Mouse (Mus musculus) midbrain, postnatal 0 days (tissue): ENCODE measurements around the gene Dnajc12. TPM values are rescaled to one million over a fixed set of nuclear protein-coding genes. Genes with fewer than 3 reads are reported as not detected.
"Not testable (repeated sequence)": the region's sequence is repeated elsewhere in the genome, so short reads cannot be mapped to it uniquely, and the experiment has no call there.

ENCODE experiments used
- ATAC-seq: fragments of 200-750 bp; cut with Nextera tagmentation; 2 replicates; pipeline ENCODE4 v1.8.0; 2017; ENCODE audit warnings: moderate number of reproducible peaks, mild to moderate bottlenecking, moderate TSS enrichment, moderate library complexity; ENCODE audit not compliant: low FRiP score
- DNase-seq: peaks from one replicate; pipeline ENCODE4 v3.0.0-alpha.2; 2015; ENCODE audit warnings: low spot score
- H3K27ac ChIP-seq: fragments of 300-500 bp; sonication (generic); 2 replicates; pipeline ENCODE4 v1.5.1; 2014; ENCODE audit warnings: low read depth, mild to moderate bottlenecking, low read length, mixed read lengths
- H3K27me3 ChIP-seq: fragments of 300-500 bp; sonication (generic); 2 replicates; pipeline ENCODE4 v1.6.1; 2014; ENCODE audit warnings: low read length, control low read depth, mixed read lengths; ENCODE audit not compliant: insufficient read depth
- H3K36me3 ChIP-seq: fragments of 300-500 bp; sonication (generic); 2 replicates; pipeline ENCODE4 v1.6.1; 2014; ENCODE audit warnings: low read length, control low read depth, mixed read lengths; ENCODE audit not compliant: insufficient read depth
- H3K4me1 ChIP-seq: fragments of 300-500 bp; sonication (generic); 2 replicates; pipeline ENCODE4 v1.6.1; 2014; ENCODE audit warnings: mild to moderate bottlenecking, control low read depth, antibody characterized with exemption, low read length, mixed read lengths; ENCODE audit not compliant: insufficient read depth
- H3K4me2 ChIP-seq: fragments of 300-500 bp; sonication (generic); 2 replicates; pipeline ENCODE4 v1.6.1; 2014; ENCODE audit warnings: low read depth, mild to moderate bottlenecking, low read length, mixed read lengths; ENCODE audit not compliant: poor library complexity, severe bottlenecking
- H3K4me3 ChIP-seq: fragments of 300-500 bp; sonication (generic); 2 replicates; pipeline ENCODE4 v1.5.1; 2014; ENCODE audit warnings: low read depth, mild to moderate bottlenecking, low read length, moderate library complexity
- H3K9ac ChIP-seq: fragments of 300-500 bp; sonication (generic); replicated peaks from 2 replicates; pipeline ENCODE4 v1.6.1; 2014; ENCODE audit warnings: mild to moderate bottlenecking, low read length, moderate library complexity, mixed read lengths; ENCODE audit not compliant: poor library complexity, severe bottlenecking
- H3K9me3 ChIP-seq: fragments of 300-500 bp; sonication (generic); 2 replicates; pipeline ENCODE4 v1.6.1; 2016; ENCODE audit warnings: low read length, control low read depth
- CTCF ChIP-seq: IDR thresholded peaks from 2 replicates; pipeline ENCODE4 v1.5.1; 2016; ENCODE audit warnings: antibody characterized with exemption, mild to moderate bottlenecking
- WGBS: fragments of 180-500 bp; shearing (Covaris S2); extraction: QIAGEN DNeasy Blood & Tissue Kit; methylation state at CpG from one replicate; pipeline ENCODE4 v1.1.7; 2014; 5-methylcytosine and 5-hydroxymethylcytosine counted together
- polyA plus RNA-seq: library from polyadenylated mRNA; unstranded; fragments of >200 nt; fragmentation: Nextera tagmentation; extraction: Ambion mirVana; gene quantifications from 2 replicates; pipeline ENCODE4 v1.2.1, GENCODE M21; 2015
- total RNA-seq: library from RNA; depleted of rRNA; stranded (reverse); fragments of >200 nt; gene quantifications from 2 replicates; pipeline ENCODE4 v1.2.3, GENCODE M21; 2014

The Dnajc12 gene
- total and polyA plus RNA-seq, 2 experiments from 2014 or later = 12.8 to 25.5 TPM

GRCm38 (mm10) chr10:63429785-63430305 is 47.6 kb downstream of the Dnajc12 start, which contains the start of gene Ctnna3:
Gene Ctnna3 (plus strand): TSS chr10:63430098.
- Histone ChIP-seq H3K27me3 (no peaks in the 10 kb centered on the region), H3K4me3 (peak within 1 kb of the TSS; percentile 75), H3K4me2 (peak within 1 kb of the TSS; percentile 57), H3K36me3 (no peaks in the 10 kb centered on the region), H3K9ac (peak within 1 kb of the TSS; percentile 64), H3K4me1 (no peaks in the 10 kb centered on the region), H3K27ac (peak within 1 kb of the TSS; percentile 68), H3K9me3 (no peaks in the 10 kb centered on the region)
- WGBS = under 1% methylated on average over 55 of the region's 55 CpGs
- DNase-seq (peak; percentile 96), ATAC-seq (peak; percentile 96)
- no peak for TF ChIP-seq CTCF

DNA sequence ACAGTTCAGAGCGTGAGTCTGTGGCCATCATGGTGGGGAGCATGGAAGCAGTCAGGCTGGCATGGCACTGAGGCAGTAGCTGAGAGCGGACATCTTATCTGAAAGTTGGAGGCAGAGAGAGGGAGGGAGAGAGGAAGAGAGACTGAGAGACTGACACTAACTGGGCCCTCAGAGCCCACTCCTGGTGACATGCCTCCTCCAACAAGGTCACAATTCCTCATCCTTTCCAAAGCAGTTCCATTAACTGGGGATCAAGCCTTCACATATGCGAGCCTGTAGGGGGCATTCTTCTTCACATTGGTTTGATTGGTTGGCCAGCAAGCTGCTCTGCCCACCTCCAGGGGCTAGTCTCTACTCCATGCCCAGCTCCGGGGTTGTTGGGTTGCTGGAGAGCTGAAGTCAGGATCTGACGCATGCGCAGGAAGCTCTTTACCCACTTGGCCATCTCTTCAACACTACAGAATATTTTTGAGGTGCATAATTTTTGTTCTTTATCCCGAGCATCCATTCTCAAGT is 49.0 kb downstream of the Dnajc12 start:
- Histone ChIP-seq H3K4me2 (no peak overlapping the region), H3K9me3 (no peaks in the 10 kb centered on the region), H3K4me1 (no peaks in the 10 kb centered on the region), H3K9ac (no peak overlapping the region), H3K27ac (no peak overlapping the region), H3K36me3 (no peaks in the 10 kb centered on the region), H3K27me3 (no peaks in the 10 kb centered on the region), H3K4me3 (no peak overlapping the region)
- peak; percentile 26; the same call in 1 of the 2 replicates for TF ChIP-seq CTCF
- WGBS = 93% methylated on average over 7 of the region's 7 CpGs
- ATAC-seq = no peak
- no peak for DNase-seq

DNA sequence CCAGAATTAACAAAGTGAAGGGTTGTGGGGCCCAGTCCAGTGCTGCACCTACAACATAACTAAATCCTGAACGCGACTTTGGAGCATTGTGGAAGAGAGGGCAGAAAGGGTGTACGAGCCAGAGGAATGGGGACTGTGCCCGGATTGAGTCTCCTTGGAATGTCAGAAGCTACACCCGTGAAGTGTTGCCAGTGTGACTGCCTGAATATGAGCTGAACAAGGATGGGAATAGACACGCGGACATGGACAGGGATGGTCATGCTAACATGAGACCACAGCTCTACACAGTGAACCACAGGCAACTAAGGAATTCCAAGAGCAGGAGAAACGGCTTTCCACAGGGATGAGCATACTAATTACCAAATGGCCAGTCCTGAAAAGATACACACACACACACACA is 49.9 kb downstream of the Dnajc12 start:
- Histone ChIP-seq H3K27me3 (no peaks in the 10 kb centered on the region), H3K9me3 (no peaks in the 10 kb centered on the region), H3K4me2 (no peak overlapping the region), H3K27ac (no peak overlapping the region), H3K4me1 (no peaks in the 10 kb centered on the region), H3K36me3 (no peaks in the 10 kb centered on the region), H3K9ac (no peak overlapping the region), H3K4me3 (no peak overlapping the region)
- TF ChIP-seq CTCF = no peak
- ATAC-seq (no peak), DNase-seq (no peak)
- WGBS = 93% methylated on average over 8 of the region's 8 CpGs

- Histone ChIP-seq H3K4me2 (no peak overlapping the region), H3K36me3 (no peaks in the 10 kb centered on the region), H3K9ac (no peak overlapping the region), H3K4me1 (no peaks in the 10 kb centered on the region), H3K27me3 (no peaks in the 10 kb centered on the region), H3K9me3 (no peaks in the 10 kb centered on the region), H3K27ac (no peak overlapping the region), H3K4me3 (no peak overlapping the region)
- TF ChIP-seq CTCF = no peak
- ATAC-seq (no peak), DNase-seq (no peak)
- 93% methylated on average over 2 of the region's 2 CpGs for WGBS
These were observed 50.6 kb downstream of the Dnajc12 start for GRCm38 (mm10) chr10:63432887-63433286.

GRCm38 (mm10) chr10:63438736-63439262 is 56.6 kb downstream of the Dnajc12 start:
- 0 out of 2 replicates have a peak, but pooled peaks have one; percentile 4 for TF ChIP-seq CTCF
- no peak for ATAC-seq
- no peak for DNase-seq
- H3K4me1 ChIP-seq = no peaks in the 10 kb centered on the region
- H3K27me3 ChIP-seq = no peaks in the 10 kb centered on the region
- no peak overlapping the region for H3K4me2 ChIP-seq
- H3K36me3 ChIP-seq = no peaks in the 10 kb centered on the region
- no peaks in the 10 kb centered on the region for H3K9me3 ChIP-seq
- H3K27ac ChIP-seq = no peak overlapping the region
- no peak overlapping the region for H3K4me3 ChIP-seq
- no peak overlapping the region for H3K9ac ChIP-seq

- no peak for ATAC-seq
- WGBS = 74% methylated on average over 7 of the region's 7 CpGs
These were observed 57.5 kb downstream of the Dnajc12 start for GRCm38 (mm10) chr10:63439694-63440228.

GRCm38 (mm10) chr10:63444602-63445387 is 62.6 kb downstream of the Dnajc12 start:
- H3K27ac ChIP-seq, H3K9me3 ChIP-seq, H3K27me3 ChIP-seq, H3K36me3 ChIP-seq, H3K9ac ChIP-seq, H3K4me2 ChIP-seq, DNase-seq, H3K4me1 ChIP-seq, ATAC-seq, H3K4me3 ChIP-seq: not testable (repeated sequence)
- 90% methylated on average over 13 of the region's 13 CpGs for WGBS

More at GRCm38 (mm10) chr10:63439694-63440228, 57.5 kb downstream of the Dnajc12 start:
- H3K27ac ChIP-seq = no peak overlapping the region
- H3K27me3 ChIP-seq = no peaks in the 10 kb centered on the region
- H3K4me2 ChIP-seq = no peak overlapping the region
- no peaks in the 10 kb centered on the region for H3K9me3 ChIP-seq
- no peaks in the 10 kb centered on the region for H3K36me3 ChIP-seq
- no peak for TF ChIP-seq CTCF
- no peak overlapping the region for H3K4me3 ChIP-seq
- no peak overlapping the region for H3K9ac ChIP-seq
- H3K4me1 ChIP-seq = no peaks in the 10 kb centered on the region
- no peak for DNase-seq
